Mouse (Mus musculus) layer of hippocampus, adult 8-10 months (tissue): ENCODE results near the gene Mill2. TPM values are rescaled to one million over a fixed set of nuclear protein-coding genes. Genes with fewer than 3 reads are reported as not detected.
"Not testable (repeated sequence)": the region's sequence is repeated elsewhere in the genome, so short reads cannot be mapped to it uniquely, and the experiment has no call there.

ENCODE experiments used
- DNase-seq, 2 experiments: peaks; one replicate each; pipeline ENCODE4 v3.0.0; 2022; ENCODE audit warnings: low spot score in 2 of 2
- total RNA-seq, 4 experiments: library from RNA; stranded (reverse); gene quantifications; 2 replicates each; pipeline ENCODE4 v1.2.4; 2022

Gene Mill2
- 1 to 10 TPM; 1.9 to 2.6 (median 2.2) TPM for total RNA-seq

DNA sequence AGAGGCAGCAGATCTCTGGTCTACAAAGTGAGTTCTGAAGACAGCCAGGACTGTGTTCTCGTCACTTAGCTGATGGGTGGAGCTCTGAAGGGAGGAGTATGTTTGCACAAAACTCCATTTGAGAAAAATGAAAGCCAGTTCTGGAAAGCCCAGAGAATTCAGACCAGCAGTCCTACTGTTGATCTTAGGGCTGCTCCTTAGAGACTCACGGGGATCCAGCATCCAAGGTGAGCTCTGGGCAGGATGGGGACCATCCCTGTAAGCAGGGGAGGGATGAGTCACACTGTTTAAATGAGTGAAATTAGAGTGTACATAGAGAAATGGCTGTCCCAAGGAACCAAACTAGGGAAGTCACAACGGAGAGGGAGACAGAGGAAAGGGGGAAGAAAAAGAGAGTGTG, at the start of gene Mill2:
TSS of gene Mill2 (plus strand) at position 102 of the 400 bp plus-strand sequence.
- no peak for DNase-seq

DNA sequence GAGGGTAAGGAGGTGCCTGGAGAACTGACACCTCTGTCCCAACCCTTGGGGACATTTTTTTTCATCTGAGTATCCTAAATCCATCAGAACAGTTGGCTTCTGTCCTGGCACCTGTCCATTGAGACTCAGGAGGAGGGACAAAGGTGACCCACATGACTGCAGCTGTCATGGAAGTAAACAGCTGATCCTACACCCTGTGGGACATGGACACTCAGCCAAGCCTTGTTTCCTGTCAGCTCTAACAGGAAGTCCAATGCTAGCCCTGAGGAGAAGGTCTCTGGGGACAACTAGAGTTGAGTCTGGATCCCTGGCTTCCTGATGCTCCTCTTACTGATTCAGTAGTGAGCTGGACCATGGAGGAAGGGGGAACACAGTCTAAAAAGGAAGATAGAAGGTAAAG, 49.1 kb upstream of the Mill2 start:
- DNase-seq, result not testable (repeated sequence)

DNA sequence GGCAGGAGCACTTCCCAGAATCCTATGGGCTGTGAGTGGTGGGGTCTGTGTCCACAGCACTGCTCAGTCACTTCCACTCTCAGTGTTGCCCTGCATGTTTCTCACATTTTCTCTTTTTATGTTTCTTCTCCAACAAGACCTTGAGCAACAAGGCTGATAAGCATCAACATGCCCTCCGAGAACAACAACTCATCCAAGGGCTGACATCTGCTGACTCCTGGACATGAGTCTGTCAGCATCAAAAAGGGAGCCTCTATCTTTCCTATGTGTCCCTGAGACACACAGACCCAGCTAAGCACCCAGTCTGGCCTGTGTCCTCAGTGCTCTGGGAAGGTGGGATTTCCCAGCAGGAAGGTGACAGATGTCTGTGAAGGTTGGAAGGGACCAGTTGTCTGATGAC, 41.3 kb upstream of the Mill2 start, which contains the start of gene Psg19:
TSS of gene Psg19 (minus strand) at position 101 of the 400 bp plus-strand sequence.
- DNase-seq, result no peak

DNA sequence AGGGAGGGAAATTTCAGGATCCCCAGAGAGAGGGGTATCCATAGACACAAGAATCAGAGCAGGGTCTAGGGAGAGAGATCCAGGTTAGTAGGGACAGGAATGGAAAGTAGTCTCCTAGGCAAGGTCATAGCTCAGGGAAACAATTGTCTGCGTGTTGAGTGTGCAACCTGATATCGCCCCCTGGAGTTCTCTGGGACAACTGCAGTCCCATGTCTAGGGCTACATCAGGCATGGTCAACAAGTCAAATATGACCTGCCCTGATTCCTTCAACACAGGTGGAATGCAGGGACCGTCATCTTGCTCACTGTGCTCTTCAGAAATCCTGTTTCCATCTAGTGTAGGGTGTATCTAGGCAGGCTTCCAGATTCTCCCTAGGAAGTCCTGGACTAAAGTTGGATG, 40.6 kb upstream of the Mill2 start:
- DNase-seq, result no peak

DNA sequence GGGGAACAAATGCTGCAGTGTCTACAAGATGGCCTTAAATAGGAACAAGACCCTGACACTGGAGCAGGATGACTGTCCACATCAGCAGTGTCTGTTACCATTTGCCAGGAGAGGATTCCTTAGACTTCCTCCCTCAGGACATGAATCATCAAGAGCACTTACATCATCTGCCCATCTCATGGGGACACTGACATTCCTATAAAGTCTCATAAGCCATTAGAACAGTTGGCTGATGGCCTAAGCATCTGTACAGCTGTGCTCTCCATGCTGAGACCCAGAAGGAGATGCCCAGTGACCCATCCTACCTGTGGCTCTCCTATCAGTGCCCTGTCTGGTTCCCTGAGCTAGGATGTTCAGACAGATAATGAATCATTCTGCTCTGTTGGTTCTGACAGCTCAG, 36.2 kb upstream of the Mill2 start:
- no peak for DNase-seq

DNA sequence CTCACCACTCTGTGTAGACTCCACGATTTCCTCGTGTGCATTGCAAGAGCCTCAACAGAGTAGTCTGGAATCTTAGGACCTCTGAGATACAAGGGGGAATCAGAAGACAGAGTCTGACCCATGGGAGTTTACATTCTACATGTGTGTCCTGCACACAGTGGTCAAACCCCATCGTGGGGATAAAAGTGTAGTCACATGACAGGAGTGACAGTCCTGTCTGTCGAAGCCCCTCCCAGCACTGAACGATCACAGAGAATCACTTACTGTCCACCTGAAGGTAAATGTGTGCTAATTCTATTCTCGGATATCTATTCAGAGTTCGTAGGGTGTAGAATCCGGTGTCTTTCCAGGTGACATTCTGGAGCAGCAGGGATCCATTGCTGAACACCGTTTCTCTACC, 21.5 kb upstream of the Mill2 start:
- DNase-seq, result no peak

DNA sequence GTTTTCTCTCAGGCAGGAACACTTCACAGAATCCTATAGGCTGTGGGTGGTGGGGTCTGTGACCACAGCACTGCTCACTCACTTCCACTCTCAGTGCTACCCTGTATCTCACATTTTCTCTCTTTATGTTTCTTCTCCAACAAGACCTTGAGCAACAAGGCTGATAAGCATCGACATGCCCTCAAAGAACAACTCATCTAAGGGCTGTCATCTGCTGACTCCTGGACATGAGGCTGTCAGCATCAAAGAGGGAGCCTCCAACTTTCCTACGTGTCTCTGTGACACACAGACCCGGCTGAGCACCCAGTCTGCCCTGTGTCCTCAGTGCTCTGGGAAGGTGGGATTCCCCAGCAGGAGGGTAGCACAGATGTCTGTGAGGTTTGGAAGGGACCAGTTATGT, 18.3 kb upstream of the Mill2 start, which contains the start of gene Psg17:
TSS of gene Psg17 (minus strand) at position 101 of the 400 bp plus-strand sequence.
- no peak for DNase-seq

DNA sequence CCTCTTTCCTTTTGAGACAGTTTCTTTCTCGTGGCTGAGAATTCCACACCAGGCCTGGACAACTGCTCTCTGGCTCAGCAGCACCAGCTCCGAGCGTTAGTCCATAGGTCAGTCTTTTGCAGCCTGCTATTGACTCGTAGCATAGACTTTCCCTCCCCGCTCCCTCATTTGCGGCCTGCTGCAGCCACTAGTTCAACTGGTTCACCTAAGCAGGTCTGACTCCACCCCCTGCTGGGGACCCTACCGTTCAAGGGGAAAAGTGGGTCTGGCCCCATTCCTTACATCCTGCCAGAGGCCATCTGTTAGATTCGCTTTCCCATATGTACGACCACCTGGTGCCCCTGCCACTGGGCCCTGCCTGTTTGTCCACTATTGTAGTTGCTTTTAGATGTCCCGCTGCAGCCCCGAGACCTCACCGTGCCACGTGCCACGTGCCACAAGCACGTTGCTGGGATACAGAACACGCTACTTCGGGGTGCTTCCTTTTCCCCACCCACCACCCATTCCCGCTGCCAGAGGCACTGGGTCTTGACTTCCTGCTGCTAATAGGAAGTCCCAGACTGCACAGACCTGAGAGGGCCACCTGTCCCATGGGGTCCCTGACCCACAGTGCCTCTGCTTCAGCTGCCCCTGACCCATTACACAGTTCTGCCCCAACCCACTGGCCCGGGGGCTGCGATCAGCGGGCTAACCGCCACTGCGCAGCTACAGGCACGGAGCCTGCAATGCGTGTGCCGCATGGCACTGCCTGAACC, 11.8 kb upstream of the Mill2 start:
- DNase-seq, result no peak

DNA sequence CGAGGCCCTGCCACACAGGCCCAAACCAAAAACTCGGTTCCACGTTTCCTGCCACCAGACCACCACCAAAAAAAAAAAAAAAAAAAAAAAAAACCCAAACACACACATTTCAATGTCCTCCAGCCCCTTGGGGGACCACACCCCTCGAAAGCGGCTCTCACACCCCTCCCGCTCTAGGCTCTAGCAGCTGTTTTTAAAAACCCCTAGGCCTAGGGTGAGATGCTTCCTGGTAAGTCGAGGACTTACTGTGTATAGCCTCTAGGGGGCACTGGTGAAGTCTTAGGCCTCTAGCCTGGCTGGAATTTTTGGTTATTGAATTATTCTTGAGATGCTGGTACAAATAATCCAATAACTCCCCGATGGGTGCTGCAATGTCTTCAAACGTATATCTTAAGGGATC, 11.2 kb upstream of the Mill2 start:
- no peak for DNase-seq

DNA sequence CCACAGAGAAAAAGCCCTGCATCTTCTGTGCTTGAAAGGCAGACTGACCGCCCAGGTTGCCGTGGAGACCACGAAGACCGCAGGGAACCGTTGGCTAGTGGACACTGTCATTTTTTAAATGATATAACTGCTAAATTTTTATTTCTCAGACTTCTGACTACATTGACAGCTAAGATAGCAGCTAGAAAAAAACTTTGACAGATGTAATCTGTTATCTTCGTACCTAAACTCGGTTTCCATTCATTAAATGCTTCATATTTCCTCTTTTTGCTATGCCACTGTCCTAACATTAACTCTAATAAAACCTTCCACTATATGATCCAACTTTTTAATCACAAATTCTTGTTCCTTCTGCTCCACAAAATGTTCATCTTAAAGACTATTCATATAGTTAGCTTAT, 10.2 kb upstream of the Mill2 start:
- DNase-seq, result no peak

DNA sequence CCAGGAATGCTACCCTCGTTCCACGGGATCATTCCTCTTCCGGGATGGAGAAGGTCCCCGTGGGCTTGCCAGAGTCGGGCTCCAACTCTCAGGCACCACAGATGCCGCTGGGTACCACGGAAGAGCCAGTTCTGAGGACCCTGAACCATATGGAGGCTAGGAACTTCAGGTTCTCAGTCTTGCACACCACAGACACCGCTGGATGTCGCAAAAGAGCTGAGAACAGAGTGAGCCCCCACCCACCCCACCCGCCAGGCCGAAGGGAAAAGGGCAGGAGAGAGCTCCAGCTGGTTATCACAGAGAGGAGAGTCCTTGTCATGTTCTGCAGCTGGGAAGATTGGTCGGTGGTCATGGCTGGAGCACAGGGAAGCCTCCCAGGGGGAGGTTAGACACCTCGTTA, 7.5 kb upstream of the Mill2 start:
- DNase-seq, result no peak

DNA sequence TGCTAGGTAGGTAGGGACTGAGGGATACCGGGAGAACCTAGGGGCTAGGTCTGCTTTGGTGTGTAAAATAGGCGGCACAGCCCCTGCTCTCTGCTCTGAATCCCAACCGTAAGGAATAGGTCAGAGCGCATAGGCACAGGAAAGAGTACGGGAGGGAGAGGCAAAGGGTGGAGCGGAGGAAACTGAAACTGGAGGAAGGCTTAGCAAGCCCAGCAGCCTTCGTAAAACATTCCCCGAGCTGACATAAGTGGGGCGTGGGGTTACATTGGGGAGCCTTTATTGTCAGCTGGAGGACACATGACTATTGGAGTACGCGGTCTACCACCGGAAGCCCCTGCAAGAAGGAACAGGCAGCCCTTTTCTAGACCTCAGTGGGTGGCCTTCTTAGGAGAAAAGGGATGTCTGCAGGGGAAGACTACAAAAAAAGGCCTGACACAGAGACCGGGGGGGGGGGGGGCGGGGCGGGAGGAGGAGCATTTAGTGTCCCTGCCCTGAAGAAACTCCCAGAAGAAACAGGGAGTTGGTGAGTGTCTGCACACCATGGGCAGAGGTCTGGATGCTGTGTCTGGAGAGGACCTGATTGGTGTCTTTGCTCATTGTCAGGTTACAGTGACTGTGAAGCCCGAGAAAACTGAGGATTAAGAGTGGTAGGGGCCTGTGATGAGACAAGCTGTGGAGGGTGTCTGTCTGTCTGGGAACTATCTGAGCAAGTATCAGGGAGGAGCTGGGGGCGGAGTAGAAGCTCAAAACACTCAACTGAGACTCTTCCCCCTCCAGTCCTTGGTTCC, 814 bp downstream of the Mill2 start:
- DNase-seq, result no peak

DNA sequence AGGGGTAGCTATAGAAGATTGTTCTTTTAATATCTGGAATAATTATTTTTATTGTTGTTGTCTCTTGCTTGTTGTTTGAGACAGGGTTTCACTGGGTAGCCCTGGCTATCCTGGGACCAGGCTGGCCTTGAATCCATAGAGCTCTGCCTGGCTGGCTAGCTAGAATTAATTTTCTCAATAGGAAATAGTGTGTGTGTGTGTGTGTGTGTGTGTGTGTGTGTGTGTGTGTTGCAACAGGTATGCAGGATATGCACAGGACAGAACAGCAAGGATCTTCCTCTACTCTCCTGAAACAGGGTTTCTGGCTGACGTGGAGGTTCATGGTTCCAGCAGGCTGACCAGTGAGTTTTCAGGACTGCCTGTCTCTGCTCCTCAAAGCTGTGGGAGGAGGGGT, 1.4 kb downstream of the Mill2 start:
- no peak for DNase-seq

DNA sequence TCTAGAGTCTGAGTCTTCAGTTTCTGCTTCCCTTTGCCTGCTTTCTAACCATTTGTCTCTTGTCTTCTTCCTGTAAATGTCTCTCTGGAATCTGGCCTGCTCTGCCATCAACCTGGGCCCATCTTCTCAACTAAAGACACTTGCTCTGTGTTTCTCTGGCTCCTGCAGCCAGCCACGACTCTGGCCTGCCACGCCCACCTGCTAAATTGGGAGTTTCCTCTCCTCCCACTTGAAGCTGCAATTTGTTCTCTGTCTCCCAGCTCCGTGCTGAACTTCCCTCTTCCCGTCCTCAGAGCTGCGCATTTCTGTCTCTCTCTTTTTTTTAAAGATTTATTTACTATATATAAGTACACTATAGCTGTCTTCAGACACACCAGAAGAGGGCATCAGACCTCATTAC, 5.0 kb downstream of the Mill2 start:
- no peak for DNase-seq

DNA sequence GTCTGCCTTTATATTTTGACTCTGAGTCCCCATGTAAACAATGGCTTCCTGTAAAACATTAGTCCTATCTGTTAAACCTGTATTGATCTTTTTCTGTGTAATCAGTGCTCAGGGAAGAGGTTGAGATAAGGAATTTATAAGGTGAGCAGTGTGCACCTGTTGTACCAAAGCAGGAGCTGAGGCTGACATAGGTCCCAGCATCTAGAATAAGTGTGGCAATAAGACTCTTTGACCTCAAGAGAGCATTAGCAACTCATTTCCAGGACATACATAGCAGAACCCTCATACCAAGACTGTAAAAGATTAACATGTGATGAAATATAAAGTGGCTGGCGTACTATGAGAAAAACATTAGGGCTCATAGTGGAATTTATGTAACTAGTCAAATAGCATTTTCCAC, 8.6 kb downstream of the Mill2 start:
- no peak for DNase-seq

DNA sequence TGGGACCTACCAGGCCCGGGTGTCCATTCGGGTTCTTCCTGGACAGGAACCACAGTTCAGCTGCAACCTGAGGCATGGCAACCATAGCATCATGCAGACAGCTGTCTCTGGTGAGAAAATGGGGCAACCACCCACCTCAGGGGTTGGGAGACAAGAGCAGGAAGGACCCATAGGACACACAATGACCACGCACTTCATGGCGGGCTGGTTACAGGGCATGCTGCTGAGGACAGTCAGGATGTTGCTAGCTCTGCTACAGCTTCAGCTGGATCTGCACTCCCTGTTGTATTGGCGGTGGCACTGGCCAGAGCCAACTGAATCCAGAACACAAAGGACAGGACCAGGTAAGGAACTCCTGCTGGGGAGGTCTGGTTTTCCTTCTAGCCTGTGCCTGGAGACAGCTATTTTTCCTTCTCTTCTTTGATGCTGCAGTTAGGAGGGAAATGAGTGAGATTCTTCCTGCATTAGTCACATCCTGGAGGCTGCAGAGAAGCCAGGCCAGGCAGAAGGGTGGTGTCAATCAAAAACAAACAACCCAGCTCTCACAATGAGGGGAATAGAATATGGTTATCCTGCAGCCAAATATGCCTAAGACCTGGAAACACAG, 18.6 kb downstream of the Mill2 start:
- DNase-seq, result no peak

DNA sequence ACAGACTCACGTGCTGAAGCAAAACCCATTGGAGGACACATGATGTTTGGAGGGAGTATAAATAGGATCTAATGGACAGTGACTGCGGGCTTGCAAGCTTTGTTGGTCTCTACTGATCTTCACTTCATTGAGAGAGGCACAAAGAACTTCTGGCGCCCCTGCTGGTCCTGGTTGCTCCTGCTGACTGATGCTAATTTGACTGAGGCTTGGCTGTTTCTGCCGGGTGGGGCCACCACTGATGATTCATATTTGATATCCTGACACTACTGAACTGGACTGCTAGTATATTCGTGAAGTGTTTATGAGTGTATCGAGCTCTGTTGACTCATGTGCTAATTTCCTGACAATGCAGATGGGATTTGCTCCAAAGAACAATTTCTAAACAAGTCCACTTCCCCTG, 23.0 kb downstream of the Mill2 start:
- no peak for DNase-seq

DNA sequence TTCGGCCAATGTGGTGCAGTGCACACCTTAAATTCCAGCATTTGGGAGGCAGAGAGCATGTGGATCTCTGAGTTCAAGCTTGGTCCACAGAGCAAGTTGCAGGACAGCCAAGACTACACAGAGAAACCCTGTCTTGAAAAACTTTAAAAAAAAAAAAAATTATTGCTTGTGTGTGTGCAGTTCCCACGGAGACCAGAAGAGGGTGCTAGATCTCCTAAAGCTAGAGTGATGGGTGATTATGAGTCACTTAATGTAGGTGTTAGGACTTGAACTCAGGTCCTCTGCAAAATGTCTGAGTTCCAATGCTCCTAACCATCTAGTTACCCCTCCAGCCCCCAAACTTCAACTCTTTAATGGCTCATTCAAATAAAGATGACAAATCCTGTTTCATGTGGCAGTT, 28.7 kb downstream of the Mill2 start:
- DNase-seq, result no peak

DNA sequence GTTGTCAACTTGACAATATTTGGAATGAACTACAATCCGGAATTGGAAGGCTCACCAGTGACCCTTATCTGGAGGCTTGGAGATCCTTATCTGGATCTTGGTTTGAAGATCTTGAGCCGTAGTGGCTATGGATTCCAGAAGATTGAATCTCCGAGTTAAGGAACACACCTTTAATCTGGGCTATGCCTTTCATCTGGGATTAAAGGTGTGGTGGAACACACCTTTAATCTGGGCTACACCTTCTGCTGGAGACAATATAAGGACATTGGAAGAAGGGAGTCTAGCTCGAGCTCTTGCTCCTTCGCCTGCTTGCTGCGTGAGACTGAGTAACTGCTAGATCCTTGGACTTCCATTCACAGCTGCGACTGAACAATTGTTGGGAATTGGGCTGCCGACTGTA, 31.3 kb downstream of the Mill2 start, which contains the start of gene Pglyrp1:
TSS of gene Pglyrp1 (plus strand) at position 301 of the 400 bp plus-strand sequence.
- DNase-seq, result not testable (repeated sequence)

DNA sequence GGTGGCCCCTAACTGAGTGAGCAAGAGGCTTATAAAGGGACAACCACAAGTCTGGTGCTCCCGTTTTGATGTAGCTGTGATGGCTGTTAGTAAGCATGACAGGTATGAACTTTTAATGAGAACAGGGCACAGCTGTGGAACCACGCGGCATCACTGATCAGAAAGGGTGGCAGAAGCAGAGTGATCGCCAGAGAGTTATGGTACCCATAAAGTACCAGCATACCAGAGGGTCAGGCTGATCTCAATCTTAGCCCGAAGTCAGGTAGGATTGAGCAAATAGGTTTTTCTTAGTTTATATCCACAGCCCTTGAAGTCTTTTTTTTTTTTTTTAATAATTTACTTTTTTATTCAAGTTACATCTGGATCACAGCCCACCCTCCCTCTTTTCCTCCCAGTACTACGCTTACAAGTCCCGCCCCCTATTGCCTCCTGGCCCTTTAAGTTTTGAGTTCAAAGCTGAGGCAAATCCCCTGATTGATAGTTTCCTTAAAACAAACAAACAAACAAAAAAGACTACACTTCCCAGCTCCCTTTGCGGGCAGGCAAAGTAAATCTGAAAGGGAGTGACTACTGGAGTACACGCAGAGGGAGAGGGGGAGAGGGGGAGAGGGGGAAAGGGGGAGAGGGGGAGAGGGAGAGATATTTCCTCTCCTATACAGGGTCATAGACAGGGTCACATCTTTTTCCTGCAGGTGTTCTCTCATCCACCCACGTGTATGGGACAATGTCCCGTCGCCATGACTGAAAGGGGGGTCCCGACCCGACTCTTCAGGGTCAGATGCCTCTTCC, 32.4 kb downstream of the Mill2 start:
- no peak for DNase-seq

DNA sequence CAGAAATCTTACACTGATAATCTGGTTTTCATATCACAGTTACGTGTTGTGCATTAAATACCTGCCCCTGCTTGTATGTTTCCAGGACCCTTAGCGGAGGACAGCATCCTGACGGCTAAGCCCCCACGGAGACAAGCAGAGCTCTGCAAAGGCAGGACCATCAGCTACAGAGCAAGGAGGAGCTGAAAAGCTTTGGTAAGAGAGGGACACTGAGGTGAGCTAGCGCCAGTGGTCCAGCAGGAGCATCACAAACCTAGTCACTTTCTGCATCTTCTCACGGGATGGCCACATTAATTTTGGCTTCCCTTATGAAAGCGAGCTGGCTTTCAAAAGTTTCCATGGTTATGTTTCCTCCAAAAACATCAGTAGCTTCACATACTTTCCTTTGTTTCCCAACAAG, 33.0 kb downstream of the Mill2 start:
- DNase-seq, result no peak
